Mouse (Mus musculus) liver, embryonic 14.5 days (tissue): ENCODE results near the gene Pdlim1. TPM values are rescaled to one million over a fixed set of nuclear protein-coding genes. Genes with fewer than 3 reads are reported as not detected.
"Not testable (repeated sequence)": the region's sequence is repeated elsewhere in the genome, so short reads cannot be mapped to it uniquely, and the experiment has no call there.

ENCODE experiments used
- ATAC-seq: fragments of 200-750 bp; cut with Nextera tagmentation; 2 replicates; pipeline ENCODE4 v1.8.0; 2017; ENCODE audit warnings: moderate number of reproducible peaks, mild to moderate bottlenecking, moderate library complexity; ENCODE audit not compliant: insufficient read depth
- DNase-seq, 3 experiments: peaks; one replicate each; pipeline ENCODE4 v3.0.0-alpha.2; 2012 to 2013; ENCODE audit warnings: low read depth in 3 of 3, low spot score in 3 of 3
- H3K27ac ChIP-seq: fragments of 300-500 bp; sonication (generic); 2 replicates; pipeline ENCODE4 v1.5.1; 2014; ENCODE audit warnings: moderate library complexity, mild to moderate bottlenecking, control low read depth, inconsistent platforms
- H3K27me3 ChIP-seq: fragments of 300-500 bp; sonication (generic); 2 replicates; pipeline ENCODE4 v1.6.1; 2014; ENCODE audit warnings: mild to moderate bottlenecking, low read length, moderate library complexity; ENCODE audit not compliant: control insufficient read depth, insufficient read depth
- H3K36me3 ChIP-seq: fragments of 300-500 bp; sonication (generic); replicated peaks from 2 replicates; pipeline ENCODE4 v1.6.1; 2014; ENCODE audit warnings: low read depth; ENCODE audit not compliant: control insufficient read depth, insufficient read depth
- H3K4me1 ChIP-seq, 2 experiments: fragments of 200-500 bp in 1 of 2; fragments of 300-500 bp in 1 of 2; sonication (generic) in 1 of 2; replicated peaks; 2 replicates each; pipeline ENCODE4 v1.6.1; 2012 to 2014; ENCODE audit warnings: antibody characterized with exemption in 1 of 2, inconsistent platforms in 1 of 2, low read length in 1 of 2; ENCODE audit not compliant: control insufficient read depth in 2 of 2, insufficient read depth in 2 of 2
- H3K4me2 ChIP-seq: fragments of 300-500 bp; sonication (generic); 2 replicates; pipeline ENCODE4 v1.6.1; 2014; ENCODE audit warnings: low read depth, mild to moderate bottlenecking, control low read depth, moderate library complexity
- H3K4me3 ChIP-seq, 2 experiments: fragments of 200-500 bp in 1 of 2; fragments of 300-500 bp in 1 of 2; sonication (generic) in 1 of 2; 2 replicates each; pipeline ENCODE4 v1.5.1; 2012 to 2014; ENCODE audit warnings: low read depth in 2 of 2, low read length in 2 of 2, mild to moderate bottlenecking in 2 of 2, control low read depth in 1 of 2, inconsistent platforms in 1 of 2, moderate library complexity in 1 of 2; ENCODE audit not compliant: insufficient read depth in 1 of 2
- H3K9ac ChIP-seq: fragments of 300-500 bp; sonication (generic); replicated peaks from 2 replicates; pipeline ENCODE4 v1.6.1; 2014; ENCODE audit warnings: mild to moderate bottlenecking, control low read depth, moderate library complexity
- H3K9me3 ChIP-seq: fragments of 300-500 bp; sonication (generic); 2 replicates; pipeline ENCODE4 v1.6.1; 2016; ENCODE audit warnings: low read length, mixed read lengths; ENCODE audit not compliant: control insufficient read depth
- CTCF ChIP-seq: IDR thresholded peaks from 2 replicates; pipeline ENCODE4 v1.5.1; 2016; ENCODE audit warnings: antibody characterized with exemption, low read depth, control low read depth
- EP300 ChIP-seq: IDR thresholded peaks from 2 replicates; pipeline ENCODE4 v1.6.1; 2016; ENCODE audit warnings: antibody characterized with exemption, low read depth
- WGBS: fragments of 180-500 bp; shearing (Covaris S2); extraction: QIAGEN DNeasy Blood & Tissue Kit; methylation state at CpG from one replicate; pipeline ENCODE4 v1.1.7; 2014; ENCODE audit not compliant: insufficient replicate concordance; 5-methylcytosine and 5-hydroxymethylcytosine counted together
- polyA plus RNA-seq, 2 experiments: library from polyadenylated mRNA; depleted of rRNA in 1 of 2; stranded (reverse) in 1 of 2; unstranded in 1 of 2; fragments of >200 nt; fragmentation: Nextera tagmentation in 1 of 2; extraction: Ambion mirVana in 1 of 2; gene quantifications; 2 replicates each; pipeline versions ENCODE4 v1.2.1 to v1.2.3; 2012 to 2014

Pdlim1 gene
- polyA plus RNA-seq, 2 experiments, result 31.4 to 70.7 TPM

DNA sequence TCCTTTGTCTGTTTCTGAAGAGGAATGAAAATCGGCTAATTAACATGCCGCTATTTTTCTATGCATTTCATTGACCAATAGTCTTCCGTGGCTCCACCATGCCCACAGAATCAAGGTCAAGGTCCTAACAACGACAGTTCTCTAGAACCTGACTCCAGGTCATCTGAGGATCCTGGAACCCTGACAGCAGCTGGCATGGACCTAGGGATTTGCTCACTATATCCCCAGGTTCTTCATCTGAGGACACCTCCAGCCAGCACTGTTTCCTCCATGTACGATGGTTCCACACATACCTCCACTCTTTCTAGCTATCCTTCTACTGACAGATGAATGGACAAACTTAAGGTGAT lies 45.9 kb downstream of the Pdlim1 start:
- H3K4me1 ChIP-seq, result no peaks in the 10 kb centered on the region
- no peak overlapping the region for H3K4me3 ChIP-seq
- DNase-seq (no peak), ATAC-seq (no peak)
- H3K9ac ChIP-seq, result no peak overlapping the region
- no peak overlapping the region for H3K4me2 ChIP-seq
- H3K27me3 ChIP-seq, result no peaks in the 10 kb centered on the region
- TF ChIP-seq CTCF (no peak), EP300 (no peak)
- H3K36me3 ChIP-seq, result no peaks in the 10 kb centered on the region; the same call in 1 of the 2 replicates
- 63% methylated on average over 5 of the region's 5 CpGs for WGBS
- H3K9me3 ChIP-seq, result no peaks in the 10 kb centered on the region
- H3K27ac ChIP-seq, result no peak overlapping the region

DNA sequence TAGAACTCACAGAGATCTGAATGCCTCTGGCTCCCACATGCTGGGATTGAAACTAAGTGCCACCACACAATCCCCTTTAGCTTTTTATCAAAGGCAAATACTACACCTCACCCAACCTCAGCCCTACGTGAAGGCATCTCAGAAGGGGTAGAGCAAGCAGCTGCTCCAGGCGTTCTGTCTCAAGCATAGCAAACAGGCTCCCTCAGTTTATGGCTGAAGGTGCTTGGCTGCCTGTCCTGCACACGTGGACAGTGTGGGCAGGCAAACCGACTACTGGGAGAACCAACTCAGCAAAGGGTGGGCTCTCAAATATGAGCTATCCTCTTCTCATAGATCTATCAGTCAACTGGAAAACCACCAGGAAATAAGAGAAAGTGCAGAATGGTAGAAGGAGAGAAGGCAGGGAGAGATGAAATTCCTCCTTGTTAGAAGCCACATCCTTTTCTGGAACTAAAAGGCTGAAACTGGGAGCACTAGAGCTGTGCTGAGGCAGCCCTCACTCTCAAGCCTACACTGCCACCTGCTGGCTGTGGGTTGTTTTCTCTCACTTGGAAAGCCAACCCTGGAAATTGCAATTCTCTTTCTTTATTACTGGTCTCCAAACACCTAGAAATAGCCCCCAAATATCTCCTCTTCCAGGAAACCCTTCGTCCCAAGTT lies 46.4 kb downstream of the Pdlim1 start:
- Histone ChIP-seq H3K4me2 (no peak overlapping the region), H3K9me3 (no peaks in the 10 kb centered on the region), H3K4me1 (no peaks in the 10 kb centered on the region), H3K27me3 (no peaks in the 10 kb centered on the region), H3K27ac (no peak overlapping the region), H3K4me3 (no peak overlapping the region), H3K36me3 (no peaks in the 10 kb centered on the region; the same call in 1 of the 2 replicates), H3K9ac (no peak overlapping the region)
- WGBS, result 54% methylated on average over 5 of the region's 5 CpGs
- DNase-seq, result peak in 1 of 3 experiments; percentile 28
- TF ChIP-seq EP300 (no peak), CTCF (peak; percentile 78)
- no peak for ATAC-seq

DNA sequence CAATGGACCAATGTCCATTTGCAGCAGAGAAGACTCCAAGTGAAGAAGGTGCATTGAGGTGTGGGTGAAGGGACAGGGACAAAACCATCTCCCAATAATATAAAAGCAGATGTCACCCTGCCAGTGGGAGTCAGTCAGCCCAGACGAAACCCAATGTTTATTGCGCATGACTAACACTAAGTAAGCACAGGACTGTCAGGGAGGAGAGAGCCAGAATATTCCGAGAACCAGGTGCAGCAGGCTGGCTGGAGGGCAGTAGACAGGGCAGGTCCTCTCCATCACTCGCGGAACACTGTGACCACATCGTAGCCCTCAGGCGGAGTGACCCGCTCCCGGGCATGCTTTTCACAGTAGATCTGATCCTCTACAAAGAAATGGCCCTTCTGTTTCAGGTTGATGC lies 49.3 kb downstream of the Pdlim1 start:
- H3K4me1 ChIP-seq, H3K36me3 ChIP-seq, H3K4me2 ChIP-seq, H3K9ac ChIP-seq, H3K27me3 ChIP-seq, H3K9me3 ChIP-seq, DNase-seq, ATAC-seq, H3K4me3 ChIP-seq, H3K27ac ChIP-seq: not testable (repeated sequence)
- 77% methylated on average over 9 of the region's 9 CpGs for WGBS

DNA sequence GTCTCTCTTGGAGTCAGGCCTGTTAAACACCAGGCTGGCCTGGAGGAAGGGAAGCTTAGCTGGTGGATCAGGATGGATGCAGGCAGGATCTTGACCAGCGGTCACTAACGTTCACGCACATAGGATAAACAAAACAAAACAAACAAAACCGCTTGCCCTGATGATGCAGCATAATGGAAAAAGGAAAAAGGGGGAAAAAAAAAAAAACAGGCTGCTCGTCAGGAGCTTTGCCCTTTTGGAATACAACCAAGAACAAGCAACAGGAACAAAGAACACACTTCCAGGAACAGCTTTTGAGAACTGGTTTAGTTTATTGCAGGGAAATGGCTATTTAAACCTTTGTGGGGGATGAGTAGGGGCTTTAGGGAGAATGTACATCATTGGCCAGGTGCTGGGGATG lies 50.8 kb downstream of the Pdlim1 start:
- 67% methylated on average over 5 of the region's 5 CpGs for WGBS
- no peak for ATAC-seq

DNA sequence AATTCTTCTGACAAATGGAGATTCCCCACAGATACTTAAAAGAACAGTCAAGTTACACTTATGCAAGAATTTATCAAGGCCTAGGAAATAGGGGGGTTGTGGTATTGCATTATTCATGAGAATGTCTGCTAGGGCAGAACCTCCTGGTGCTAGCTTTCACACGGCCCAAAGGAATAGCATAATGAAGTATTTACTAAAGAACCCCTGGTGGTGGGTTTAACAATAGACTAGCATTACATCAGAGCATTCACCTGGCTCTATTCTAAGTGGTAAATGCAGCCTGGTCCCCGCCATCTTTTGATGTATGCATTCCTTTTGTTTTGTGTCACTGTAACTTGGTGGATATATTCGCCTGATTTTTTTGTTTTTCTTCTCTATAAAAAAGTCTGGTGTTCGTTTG lies 68.7 kb downstream of the Pdlim1 start:
- not testable (repeated sequence) for H3K27me3 ChIP-seq, H3K4me1 ChIP-seq, H3K4me2 ChIP-seq, H3K27ac ChIP-seq, H3K9ac ChIP-seq, H3K9me3 ChIP-seq, H3K36me3 ChIP-seq, DNase-seq, ATAC-seq, H3K4me3 ChIP-seq
- WGBS, result 52% methylated on average over 4 of the region's 4 CpGs

More for the DNA sequence above, 50.8 kb downstream of the Pdlim1 start:
- Histone ChIP-seq H3K4me2 (no peak overlapping the region), H3K9ac (no peak overlapping the region), H3K4me1 (no peaks in the 10 kb centered on the region), H3K9me3 (no peaks in the 10 kb centered on the region), H3K27ac (no peak overlapping the region), H3K27me3 (no peaks in the 10 kb centered on the region), H3K36me3 (no peaks in the 10 kb centered on the region; the same call in 1 of the 2 replicates), H3K4me3 (no peak overlapping the region)
- no peak for TF ChIP-seq CTCF
- no peak for TF ChIP-seq EP300
- DNase-seq, result no peak
